Mouse (Mus musculus) spleen, postnatal 10 days (tissue): ENCODE measurements around the gene Ercc8.

ENCODE experiments used
- DNase-seq, 2 experiments: peaks; one replicate each; pipeline ENCODE4 v3.0.0; 2021 to 2022; ENCODE audit warnings: low spot score in 2 of 2

The Ercc8 gene

DNA sequence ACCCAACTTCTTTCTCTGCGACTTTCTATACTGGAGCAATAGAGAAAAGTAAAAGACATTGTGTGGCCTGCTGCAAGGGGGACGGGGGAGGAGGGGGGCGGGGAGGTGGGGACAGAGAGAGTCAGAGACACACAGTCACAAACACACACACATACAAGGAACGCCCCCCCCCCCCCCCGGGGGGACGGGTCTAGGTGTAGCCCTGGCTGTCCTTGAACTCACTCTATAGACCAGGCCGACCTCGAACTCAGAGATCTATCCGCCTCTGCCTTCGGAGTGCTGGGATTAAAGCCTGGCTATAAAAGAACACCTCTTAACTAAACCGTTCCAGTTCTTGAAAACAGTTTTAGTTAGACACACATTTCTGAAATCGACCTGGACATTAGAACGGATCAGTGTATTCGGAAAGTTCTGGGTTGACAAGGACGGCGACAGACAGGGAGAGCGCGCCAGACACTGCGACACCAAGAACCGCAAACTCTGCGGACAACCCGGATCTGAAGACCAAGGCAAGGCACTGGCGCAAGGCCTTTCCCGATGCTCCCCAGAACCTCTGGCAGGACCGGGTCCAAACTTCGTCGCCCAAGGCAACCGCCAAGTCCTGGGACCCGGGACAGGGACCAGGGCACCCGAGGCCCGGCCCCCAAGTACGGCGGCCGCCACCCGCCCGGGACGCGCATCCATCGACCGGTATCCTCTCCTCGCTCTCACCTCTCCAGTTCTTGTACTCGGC, 633 bp upstream of the Ercc8 start:
- DNase-seq, result no peak

DNA sequence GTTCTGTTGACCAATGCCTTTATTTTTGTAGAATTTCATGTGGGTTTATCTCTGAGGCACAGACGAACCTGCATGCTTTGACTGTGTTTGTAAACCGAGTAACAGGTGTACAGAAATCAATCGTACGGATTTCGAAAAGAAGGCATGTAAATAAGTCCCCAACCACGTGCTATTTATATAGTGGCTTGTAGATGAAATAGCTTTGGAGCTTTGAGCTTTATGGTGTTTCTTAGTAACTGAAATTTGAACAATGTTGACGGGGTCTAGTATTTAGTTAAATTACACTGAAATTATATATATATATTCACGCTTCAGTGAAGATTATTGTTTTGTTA, 677 bp downstream of the Ercc8 start:
- no peak for DNase-seq

DNA sequence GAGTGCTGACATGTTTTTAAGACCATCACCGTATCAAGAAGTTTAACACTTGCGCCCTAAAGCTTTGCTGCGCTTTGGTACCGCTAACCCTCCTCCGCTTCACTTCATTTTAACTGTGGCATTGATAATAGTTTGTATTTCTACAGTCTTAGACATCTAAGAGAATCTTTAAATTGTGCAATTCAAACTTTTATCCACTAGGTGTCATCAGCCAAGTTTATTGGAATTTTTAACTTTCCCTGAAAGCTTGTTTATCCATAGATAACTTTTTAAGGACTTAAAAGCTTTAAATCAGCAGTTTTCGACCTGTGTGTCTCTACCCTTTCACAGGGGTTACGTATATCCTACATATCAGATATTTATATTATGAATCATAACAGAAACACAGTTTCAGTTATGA, 1.4 kb downstream of the Ercc8 start:
- no peak for DNase-seq

DNA sequence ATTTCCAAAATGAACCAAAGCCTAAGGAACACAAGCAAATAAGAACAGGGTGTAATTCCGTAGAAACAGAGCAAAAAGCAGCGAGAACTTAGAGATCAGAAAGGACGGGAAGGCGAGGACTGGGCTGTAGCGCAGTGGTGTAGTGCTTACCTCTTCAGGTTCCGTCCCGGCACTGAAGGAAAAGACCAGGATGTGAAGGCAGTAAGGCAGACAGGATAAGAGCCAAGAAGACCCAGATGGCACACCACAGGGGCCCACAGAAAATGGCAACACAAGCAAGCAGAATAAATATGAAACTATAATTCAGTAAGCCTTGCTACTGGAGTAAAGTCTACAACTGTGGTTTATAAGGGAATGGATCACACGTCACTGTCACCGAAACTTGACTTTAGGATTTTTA, 5.4 kb downstream of the Ercc8 start:
- no peak for DNase-seq

- DNase-seq, result no peak
These were observed 6.1 kb downstream of the Ercc8 start for GRCm38 (mm10) chr13:108164621-108165020.

DNA sequence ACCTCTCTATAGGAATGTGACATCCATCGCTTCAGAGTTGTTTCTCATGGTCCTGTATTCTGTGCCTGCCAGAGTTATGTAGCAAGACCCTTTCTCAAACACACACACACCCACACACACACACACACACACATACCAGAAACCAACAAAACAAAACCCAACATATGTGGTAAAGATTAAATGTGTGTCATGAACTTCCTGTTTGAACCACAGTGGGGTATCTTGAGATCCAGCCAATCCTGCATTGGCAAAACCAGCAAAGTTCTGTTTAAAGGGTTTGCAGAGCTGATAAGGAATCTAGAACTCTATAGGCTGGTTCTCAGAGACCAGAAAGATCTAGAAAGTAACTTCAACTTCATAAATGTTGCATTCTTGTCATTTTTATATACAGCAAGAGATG, 11.5 kb downstream of the Ercc8 start:
- no peak for DNase-seq

DNA sequence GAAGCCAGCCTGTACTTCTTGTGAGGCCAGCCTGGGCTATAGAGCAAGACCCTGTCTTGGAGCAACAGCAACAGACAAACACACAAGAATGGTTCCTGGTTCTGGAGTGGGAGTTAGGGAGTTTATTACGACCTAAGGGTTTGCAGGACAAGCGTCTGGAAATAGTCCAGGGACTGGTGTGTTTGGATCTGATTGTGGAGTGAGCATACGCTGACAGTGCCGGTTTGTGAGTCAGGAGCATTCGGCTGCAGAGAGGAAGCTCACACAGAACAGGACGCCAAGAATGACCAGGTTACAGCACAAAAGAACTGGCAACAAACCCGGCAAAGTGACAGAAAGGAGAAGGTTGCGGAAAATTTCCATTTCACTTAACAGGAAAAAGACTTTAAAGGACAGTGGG, 12.0 kb downstream of the Ercc8 start:
- DNase-seq, result no peak

GRCm38 (mm10) chr13:108179618-108180017, 21.1 kb downstream of the Ercc8 start:
- DNase-seq, result no peak

DNA sequence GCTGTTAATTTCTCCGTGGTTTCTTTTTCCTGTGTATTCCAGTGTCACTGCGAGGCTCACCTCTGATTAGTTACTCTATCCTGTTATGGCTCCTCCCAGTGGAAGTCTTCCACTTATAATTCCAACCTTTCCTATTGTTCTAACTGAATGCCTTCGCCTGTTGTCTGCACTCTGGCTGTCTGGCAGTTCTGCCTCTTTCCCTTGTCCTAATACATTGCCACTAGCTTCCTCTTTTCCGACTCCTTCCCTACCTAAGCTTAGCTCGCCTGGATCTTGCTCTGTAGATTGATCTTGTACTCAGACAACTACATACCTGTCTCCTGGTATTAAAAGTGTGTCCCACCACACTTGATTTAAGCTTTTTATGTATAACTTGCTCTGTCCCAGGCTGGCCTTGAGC, 22.3 kb downstream of the Ercc8 start:
- no peak for DNase-seq

DNA sequence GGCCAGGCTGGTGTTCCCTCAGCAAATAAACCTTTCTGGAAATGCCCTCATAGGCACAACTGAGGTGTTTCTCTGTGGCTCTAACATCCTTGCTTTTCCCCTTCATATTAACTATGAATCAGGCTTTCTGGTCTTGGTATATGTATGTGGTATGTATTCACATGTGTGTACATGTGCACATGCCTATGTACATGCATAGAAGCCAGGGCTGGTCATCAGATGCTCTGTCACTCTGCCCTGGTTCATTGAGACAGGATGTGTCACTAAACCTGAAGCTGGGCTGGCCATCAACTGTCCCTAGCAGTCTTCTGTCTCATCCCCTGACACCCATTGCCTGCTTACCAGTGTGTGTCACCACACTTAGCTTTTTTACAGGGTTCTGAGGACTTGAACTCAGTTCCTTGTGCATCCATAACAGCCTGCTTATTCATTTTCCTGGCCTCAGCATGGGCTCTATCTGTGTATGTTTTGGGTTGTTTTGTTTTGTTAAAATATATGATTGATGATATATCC, 26.3 kb downstream of the Ercc8 start:
- DNase-seq, result no peak

DNA sequence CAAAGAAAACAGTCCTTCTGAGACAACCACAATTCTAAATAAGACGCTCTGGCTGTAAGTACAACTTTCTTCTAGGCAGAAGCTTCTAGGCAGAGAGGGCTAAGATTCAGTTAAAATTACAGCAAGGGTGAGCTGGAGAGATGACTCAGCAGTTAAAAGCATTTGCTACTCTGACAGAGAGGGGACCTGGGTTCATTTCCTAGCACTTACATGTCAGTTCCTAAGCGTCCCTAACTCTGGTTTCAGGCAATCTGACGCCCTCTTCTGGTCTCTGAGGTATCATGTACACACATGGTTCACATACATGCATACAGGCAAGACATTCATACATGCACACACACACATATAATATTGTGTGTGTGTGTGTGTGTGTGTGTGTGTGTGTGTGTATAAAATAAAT, 27.0 kb downstream of the Ercc8 start:
- DNase-seq, result no peak

GRCm38 (mm10) chr13:108187994-108188393, 29.5 kb downstream of the Ercc8 start:
- no peak for DNase-seq

- DNase-seq, result peak in 1 of 2 experiments; percentile 48
These were observed 32.7 kb downstream of the Ercc8 start for GRCm38 (mm10) chr13:108191074-108191720.

DNA sequence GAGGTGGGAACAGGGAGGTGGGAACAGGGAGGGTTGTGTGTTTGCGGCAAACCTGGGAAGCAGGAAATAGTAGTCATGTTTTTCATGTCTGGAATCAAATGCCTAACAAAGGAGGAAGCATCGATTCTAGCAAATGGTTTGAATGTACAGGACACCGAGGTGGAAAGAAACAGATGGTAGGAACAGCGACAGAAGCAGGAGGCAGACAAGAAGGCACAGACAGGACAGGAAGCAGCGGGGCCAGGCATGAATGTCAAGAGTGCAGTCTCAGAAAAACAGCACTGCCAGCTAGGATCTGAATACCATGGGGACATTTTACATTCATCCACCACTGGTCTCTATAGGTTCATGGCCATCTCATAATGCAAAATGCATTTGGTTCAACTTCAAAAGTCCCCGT, 36.9 kb downstream of the Ercc8 start:
- DNase-seq, result no peak

DNA sequence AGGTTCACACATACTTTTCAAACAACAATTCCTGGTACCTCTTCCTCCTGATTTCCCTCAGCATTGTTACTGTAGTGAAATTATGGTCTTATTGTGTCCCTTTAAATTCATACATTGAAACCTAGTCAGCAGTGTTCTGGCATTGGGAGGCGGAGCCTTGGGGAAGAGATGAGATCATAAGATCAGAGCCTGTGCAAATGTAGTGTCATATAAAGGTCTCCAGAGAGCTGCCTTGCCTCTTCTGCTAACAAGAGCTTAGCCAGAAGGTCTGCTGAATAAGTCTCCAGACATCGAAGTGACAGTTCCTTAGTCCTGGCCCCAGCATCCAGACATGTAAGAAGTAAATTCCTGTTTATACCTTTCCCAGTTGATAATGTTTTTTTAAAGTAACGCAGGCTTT, 46.3 kb downstream of the Ercc8 start:
- DNase-seq, result no peak

- no peak for DNase-seq
These were observed 48.9 kb downstream of the Ercc8 start for GRCm38 (mm10) chr13:108207447-108207846.

DNA sequence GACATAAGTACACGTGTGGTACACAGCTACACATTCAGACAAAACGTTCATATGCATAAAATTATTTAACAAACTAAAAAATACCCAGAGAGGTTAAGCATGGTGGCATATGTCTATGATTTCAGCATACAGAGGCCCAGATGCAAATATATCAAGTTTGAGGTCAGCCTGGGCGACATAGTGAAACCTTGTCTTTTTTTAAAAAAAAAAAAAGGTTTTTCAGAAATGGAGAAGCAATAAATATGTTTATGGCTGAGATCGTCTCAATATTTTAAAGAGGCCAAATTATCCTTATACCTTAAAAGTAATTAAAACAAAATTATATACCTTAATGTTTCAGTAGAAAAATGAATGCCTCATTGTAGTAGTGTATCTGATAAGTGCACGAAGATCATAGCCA, 49.6 kb downstream of the Ercc8 start:
- DNase-seq, result no peak

- no peak for DNase-seq
These were observed 52.4 kb downstream of the Ercc8 start for GRCm38 (mm10) chr13:108210960-108211359.

GRCm38 (mm10) chr13:108212397-108213018, 54.0 kb downstream of the Ercc8 start:
- no peak for DNase-seq

DNA sequence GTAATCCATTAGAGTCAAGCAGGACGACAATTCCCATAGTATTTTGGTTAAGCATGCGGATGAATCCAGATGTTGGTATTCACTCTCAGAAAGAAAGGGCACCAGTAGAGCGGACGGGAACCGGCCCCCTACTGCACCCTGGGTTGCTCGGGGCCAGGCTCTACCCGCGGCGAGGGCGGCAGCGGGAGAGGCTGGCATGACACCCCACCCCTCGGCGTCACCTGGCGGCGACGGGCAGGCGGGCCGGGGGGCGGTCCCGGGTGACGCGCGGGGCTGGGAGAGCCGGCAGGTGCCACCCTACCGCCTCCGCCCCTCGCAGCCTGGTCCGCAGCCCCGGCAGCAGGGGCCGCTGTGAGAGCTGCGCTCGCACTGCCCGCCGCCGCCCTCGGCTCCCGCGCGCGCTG, 55.6 kb downstream of the Ercc8 start, which contains the start of gene Elovl7:
Gene Elovl7 (plus strand): TSS at position 324 of the 404 bp plus-strand sequence.
- DNase-seq, result peak in 1 of 2 experiments; percentile 77

DNA sequence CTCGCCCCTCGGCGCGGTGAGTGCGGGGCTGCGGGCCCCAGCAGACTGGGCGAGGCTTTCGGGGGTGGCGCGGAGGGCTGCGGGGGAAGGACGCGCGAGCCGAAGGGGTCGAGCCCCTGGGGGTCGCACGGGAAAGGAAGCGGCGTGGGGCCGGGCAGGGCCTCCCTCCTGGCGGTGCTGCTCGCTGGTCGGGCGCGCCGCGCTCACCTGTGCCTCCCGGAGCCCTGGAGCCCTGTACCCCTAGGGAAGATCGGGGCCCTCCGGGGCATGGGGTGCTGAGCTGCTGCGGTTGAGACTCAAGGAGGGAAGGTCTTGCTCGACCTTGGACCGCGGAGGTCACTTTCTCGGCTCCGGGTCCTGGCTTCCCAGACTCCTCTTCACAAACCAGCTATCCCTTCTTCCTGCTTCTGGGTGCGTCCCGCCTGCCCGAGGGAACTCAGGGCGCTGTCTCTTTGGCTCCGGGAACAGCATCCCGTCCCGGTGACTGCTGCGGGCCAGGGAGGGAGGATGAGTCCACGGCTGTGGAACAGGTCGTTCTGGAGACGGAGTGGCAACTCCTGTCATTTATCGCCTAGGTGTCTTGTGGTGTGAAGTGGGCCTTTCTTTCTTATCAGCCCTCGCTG, 56.1 kb downstream of the Ercc8 start:
- DNase-seq, result peak; percentile 28 to 39

GRCm38 (mm10) chr13:108215231-108215780, 56.8 kb downstream of the Ercc8 start:
- no peak for DNase-seq
